Mouse (Mus musculus) frontal cortex, adult (tissue): ENCODE measurements around the gene Adgrg5.
A peak's percentile ranks its signal among the peaks of the same experiment; 100 is the strongest.

Experiments
- ATAC-seq: cut with Nextera tagmentation; 2 replicates; pipeline ENCODE4 v1.9.2; 2017; ENCODE audit warnings: mild to moderate bottlenecking, moderate library complexity, mixed read lengths; ENCODE audit not compliant: low TSS enrichment

The Adgrg5 gene

GRCm38 (mm10) chr8:94967554-94967953, 44.1 kb downstream of the Adgrg5 start:
- ATAC-seq = no peak

DNA sequence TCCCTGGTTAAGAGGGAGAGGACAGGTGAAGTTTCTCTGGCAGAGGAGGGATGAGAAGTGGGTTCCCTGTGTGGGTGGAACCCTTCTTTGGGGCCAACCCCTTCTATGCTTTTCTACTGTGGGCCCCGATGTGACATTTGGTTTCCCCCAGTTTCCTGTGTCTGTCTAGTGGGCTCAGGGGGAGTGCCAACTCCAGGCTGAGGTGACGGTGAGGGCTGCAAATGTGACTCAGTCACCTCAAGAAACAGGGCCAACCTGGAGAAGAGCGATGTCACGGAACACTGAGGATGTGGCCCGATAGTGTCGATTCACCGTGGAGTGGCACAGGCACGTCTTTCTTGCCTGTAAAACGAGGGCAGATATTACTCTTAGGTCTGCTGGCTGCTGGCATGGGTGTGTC, 49.8 kb downstream of the Adgrg5 start:
- no peak for ATAC-seq

GRCm38 (mm10) chr8:94973786-94974185, 50.3 kb downstream of the Adgrg5 start:
- no peak for ATAC-seq

DNA sequence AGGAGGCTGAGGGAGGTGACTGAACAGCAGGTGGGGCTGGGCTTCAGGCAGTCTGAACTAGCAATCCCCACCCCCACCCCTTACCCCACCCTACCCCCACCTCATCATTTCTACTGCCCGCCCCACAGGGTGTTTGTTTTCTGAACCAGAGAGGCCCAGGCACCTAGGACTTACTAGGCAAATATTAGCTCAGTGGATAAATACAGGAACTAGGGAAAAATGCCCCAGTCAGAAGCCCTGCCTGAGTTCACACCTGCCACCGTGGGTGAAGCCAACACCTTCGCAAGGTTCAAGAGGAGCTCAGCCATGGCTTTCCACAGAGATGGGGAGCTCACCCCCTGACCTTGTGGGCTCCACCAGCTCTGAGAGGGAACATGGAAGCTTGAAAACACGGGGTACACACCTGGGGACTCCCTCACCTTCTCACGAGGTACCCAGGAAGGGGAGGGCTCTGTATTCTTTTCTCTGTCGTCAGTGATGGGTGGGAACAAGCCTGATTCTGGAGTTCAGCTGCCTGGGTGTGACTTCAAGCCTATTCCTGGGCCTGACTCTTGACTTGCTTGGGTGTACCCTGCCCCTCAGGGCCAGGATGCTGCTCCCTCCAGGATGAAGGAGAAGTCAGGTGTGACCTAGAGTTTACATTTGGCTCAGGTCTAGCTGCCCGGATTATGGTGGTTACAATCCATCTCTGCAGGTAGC, 51.1 kb downstream of the Adgrg5 start, which contains the start of gene Adgrg1:
Adgrg1 (plus strand) TSS at position 285 of the 699 bp plus-strand sequence.
- ATAC-seq = no peak

- no peak for ATAC-seq
These were observed 53.3 kb downstream of the Adgrg5 start for GRCm38 (mm10) chr8:94976651-94977417.

DNA sequence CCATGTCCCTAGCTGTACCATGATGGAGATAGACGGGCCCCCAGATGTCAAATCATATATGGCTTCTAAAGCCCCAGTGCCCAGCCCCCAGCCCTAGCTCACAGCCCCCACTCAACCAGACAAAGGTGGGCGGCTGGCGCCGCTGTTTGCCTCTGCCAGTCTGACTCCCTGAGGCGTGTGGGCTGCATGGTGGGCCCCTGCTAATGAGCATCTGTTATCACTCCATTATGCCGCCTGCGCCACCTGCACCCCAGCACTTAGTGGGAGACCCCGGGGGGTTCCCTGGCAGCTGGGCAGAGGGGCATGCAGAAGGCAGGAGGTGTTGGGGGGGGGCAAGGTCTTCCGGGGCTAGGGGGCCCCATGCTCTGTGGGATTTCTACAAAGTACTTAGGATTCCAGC, 54.6 kb downstream of the Adgrg5 start:
- ATAC-seq = no peak

DNA sequence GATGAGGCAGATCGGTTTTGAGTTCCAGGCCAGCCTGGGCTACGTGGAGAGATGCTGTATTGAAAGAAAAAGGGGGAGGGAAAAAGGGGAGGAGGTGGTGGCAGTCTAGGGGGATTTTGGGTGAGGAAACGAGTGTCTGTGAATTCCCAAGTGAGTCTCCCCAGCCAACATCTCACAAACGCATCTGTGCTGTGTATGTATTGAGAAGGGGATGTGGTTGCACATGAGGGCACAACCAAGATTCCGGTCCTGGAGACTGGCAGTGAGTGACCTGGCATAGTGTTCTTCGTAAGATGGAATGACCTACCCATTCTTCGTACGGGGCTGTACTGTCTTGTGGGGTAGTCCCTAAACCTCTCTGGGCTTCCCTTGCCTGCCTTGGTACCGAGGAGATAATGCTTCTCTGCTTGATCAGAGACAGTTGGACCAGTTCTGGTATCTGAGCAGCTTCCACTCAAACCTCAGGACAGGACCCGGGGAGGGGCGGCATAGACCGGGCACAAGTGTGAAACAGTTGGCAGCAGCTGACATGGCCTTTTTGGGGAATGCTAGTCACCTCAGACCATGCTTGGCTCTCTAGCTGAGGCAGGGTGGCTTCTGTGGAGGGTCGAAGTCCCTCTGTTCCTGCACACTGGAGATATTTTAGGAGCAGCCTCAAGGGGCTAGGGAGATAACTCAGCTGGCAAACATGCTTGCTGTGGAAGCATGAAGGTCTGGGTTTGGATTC, 55.3 kb downstream of the Adgrg5 start:
- ATAC-seq = no peak

DNA sequence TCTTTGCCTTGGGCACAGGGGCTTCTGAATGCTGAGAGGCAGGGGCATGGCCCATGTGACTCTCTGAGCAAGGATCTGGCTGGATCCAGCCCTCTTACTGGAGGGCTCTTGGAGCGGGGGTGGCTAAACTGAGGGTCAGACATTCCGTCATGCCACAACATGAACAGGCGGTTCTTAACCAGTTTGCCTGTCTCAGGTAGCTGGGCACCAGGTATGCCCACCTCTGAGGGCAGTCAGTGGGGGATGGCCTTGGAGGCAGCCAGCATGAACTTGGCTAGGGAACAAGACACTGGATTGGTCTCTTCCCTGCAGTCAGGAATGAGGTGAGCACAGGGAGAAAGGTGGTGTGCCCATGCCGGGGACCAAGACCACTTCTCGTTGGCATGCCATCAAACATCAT, 56.7 kb downstream of the Adgrg5 start:
- ATAC-seq = no peak

DNA sequence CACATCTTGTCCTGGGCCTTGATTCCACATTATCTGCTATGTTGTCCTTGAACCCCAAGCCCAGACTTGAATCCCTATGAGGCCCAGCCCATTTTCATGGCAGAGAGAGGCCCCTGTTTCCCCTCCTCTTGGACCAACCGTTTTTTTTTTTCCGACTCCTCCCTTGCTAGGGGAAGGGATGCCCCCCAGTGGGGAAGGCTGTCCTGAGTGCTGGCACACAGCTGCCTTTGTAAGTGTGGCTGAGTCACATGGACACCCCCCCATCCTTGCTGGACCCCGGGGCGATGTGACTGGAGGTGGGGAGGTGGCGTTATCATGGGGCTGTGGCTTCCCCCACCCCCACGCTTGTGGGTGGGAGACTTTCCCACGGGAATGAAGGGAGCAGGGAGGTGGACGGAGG, 57.5 kb downstream of the Adgrg5 start:
- no peak for ATAC-seq

DNA sequence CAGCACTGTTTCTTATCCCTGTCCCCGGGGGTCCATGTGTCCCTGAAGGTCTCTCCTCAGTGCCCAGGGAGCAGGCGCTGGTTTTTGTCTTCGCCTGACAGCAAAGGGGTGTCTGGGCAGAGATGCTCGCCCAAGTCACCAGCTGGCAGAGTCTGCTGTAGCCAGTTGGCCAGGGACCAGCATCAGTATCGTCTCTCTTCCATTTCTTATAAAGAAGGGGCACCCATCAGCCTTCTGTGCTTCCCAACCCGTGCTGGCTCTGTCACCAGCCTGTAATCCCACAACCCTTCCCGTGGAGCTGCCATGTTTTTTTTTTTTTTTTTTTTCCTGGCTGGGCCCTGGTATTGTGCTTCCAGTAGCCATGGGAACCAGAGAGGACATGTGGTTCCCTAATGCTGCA, 58.4 kb downstream of the Adgrg5 start:
- no peak for ATAC-seq

GRCm38 (mm10) chr8:94983146-94983545, 59.7 kb downstream of the Adgrg5 start:
- ATAC-seq = no peak

- ATAC-seq = peak; percentile 94
These were observed 60.5 kb downstream of the Adgrg5 start for GRCm38 (mm10) chr8:94983881-94984516.

- no peak for ATAC-seq
These were observed 61.5 kb downstream of the Adgrg5 start for GRCm38 (mm10) chr8:94985023-94985422.

- ATAC-seq = peak; percentile 17; the same call in 1 of the 2 replicates
These were observed 63.2 kb downstream of the Adgrg5 start for GRCm38 (mm10) chr8:94986676-94987075.

GRCm38 (mm10) chr8:94987553-94987952, 64.1 kb downstream of the Adgrg5 start:
- no peak for ATAC-seq

- no peak for ATAC-seq
These were observed 65.1 kb downstream of the Adgrg5 start for GRCm38 (mm10) chr8:94988619-94989018.

DNA sequence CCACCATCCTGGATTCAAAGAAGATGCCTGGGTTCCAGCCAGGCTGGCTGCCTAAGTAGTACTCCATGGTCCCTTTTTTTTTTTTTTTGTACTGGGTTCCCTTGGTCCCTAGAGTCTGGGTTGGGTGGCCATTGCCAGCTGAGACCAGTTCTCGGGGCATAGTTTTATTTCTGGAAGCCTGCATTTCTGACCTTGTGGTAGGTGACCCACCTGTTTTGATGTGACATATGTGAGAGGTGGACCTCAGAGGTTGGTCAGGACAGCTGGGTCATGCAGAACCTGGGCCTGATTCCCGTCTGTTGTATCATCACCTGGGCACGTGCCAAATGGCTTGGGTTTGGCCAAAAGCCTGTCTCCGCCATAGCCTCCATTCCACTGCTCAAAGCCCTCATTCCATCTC, 66.2 kb downstream of the Adgrg5 start:
- ATAC-seq = no peak

GRCm38 (mm10) chr8:94990598-94991453, 67.3 kb downstream of the Adgrg5 start:
- no peak for ATAC-seq

DNA sequence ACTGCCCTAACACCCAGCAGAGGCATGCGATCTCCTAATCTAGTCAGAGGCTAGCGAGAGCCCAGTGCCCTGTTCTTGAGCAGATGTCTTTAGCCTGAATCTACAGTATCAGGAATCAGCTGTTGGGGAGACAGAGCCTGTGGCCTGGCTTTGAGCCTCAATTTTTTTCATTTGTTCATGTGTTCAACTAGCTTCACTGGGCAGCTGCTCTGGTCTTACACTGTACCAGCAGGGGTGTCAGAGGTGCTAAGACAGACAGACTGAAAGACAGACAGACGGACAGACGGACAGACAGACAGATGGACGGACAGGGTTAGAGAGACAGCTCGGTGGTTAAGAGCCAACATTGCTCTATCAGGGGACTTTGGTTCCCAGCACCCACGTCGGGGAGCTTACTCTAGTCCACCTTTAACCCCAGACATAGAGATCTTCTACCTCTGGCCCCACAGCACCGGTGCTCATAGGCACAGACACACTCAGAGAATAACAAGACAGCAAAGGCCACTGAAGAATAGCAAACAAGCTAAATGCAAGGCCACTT, 68.0 kb downstream of the Adgrg5 start:
- ATAC-seq = no peak

- no peak for ATAC-seq
These were observed 68.5 kb downstream of the Adgrg5 start for GRCm38 (mm10) chr8:94992010-94992409.

- peak; percentile 27; the same call in 1 of the 2 replicates for ATAC-seq
These were observed 69.0 kb downstream of the Adgrg5 start for GRCm38 (mm10) chr8:94992534-94992933.
